Mouse (Mus musculus): ENCODE data around the gene Adgrf5. TPM values are rescaled to one million over a fixed set of nuclear protein-coding genes. Genes with fewer than 3 reads are reported as not detected.

Gene Adgrf5
- polyA plus RNA-seq, 1 experiment from 2014 or later = 7.3 TPM

DNA sequence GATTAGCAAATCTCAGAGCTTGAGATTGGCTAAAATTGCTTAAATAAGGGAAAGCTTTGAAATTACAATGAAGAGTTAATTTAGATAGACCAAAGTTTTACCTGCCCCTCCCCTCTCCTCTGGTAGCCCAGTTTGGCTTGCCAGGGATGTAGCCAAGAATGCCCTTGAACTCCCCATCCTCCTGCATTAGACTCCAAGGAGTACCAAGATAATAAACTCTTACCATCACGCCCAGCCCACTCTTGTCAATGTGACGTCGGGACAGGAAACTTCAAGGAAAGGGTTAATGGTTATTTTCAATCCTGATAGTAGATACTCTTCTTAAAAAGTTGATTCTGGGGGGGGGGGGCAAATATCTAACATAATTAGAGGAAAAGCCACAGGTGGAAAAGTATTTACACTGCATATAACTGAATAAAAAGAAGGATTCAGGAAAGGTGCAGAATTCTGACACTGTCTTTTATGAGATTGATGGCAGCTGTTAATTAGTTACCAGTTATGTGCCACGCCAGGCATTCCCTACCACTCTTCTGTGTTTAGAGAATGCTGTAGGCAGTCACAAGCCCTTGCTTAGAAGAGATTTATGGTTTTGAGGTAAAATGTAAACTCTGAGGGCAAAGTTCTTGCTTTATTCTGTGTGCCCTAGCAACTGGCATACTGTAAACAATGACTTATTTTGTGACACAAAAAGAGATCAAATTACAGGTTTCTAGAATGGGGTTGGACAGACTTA lies 143.8 kb downstream of the Adgrf5 start:
- Histone ChIP-seq H3K4me2 (no peak overlapping the region), H3K4me1 (no peaks in the 10 kb centered on the region), H3K9me3 (replicated peaks) (no peaks in the 10 kb centered on the region), H3K9ac (replicated peaks) (no peak overlapping the region), H3K27ac (replicated peaks) (no peak overlapping the region), H3K27me3 (replicated peaks) (no peaks in the 10 kb centered on the region), H3K4me3 (replicated peaks) (no peak overlapping the region), H3K36me3 (no peaks in the 10 kb centered on the region)
- no peak for ATAC-seq (ENCODE audit: low FRiP score)
- 61% methylated on average over 4 of the region's 4 CpGs for WGBS

GRCm38 (mm10) chr17:43504594-43504934 lies 144.3 kb downstream of the Adgrf5 start:
- Histone ChIP-seq H3K27me3 (replicated peaks) (no peaks in the 10 kb centered on the region), H3K4me3 (replicated peaks) (no peak overlapping the region), H3K9ac (replicated peaks) (no peak overlapping the region), H3K4me1 (no peaks in the 10 kb centered on the region), H3K4me2 (no peak overlapping the region), H3K9me3 (replicated peaks) (no peaks in the 10 kb centered on the region), H3K36me3 (no peaks in the 10 kb centered on the region), H3K27ac (replicated peaks) (no peak overlapping the region)
- 71% methylated on average over 6 of the region's 6 CpGs for WGBS
- no peak for ATAC-seq (ENCODE audit: low FRiP score)

Other genes starting within 250 kb of the Adgrf5 start
- gene Adgrf1, start 90.1 kb upstream of the Adgrf5 start, polyA plus RNA-seq (2015; fragmentation: Nextera tagmentation; extraction: Ambion mirVana) = not detected in 2 replicates
- 0.06 and 6.6 TPM in 2 replicates for gene Mep1a, start 142.4 kb downstream of the Adgrf5 start, polyA plus RNA-seq (2015; fragmentation: Nextera tagmentation; extraction: Ambion mirVana)
- gene Ankrd66, start 183.2 kb downstream of the Adgrf5 start, polyA plus RNA-seq (2015; fragmentation: Nextera tagmentation; extraction: Ambion mirVana) = 0.32 and 0.42 TPM in 2 replicates
- 66.6 and 72.6 TPM in 2 replicates for gene Pla2g7, start 207.6 kb downstream of the Adgrf5 start, polyA plus RNA-seq (2015; fragmentation: Nextera tagmentation; extraction: Ambion mirVana)